Mouse (Mus musculus): ENCODE measurements around the gene Hpgd.

The Hpgd gene

DNA sequence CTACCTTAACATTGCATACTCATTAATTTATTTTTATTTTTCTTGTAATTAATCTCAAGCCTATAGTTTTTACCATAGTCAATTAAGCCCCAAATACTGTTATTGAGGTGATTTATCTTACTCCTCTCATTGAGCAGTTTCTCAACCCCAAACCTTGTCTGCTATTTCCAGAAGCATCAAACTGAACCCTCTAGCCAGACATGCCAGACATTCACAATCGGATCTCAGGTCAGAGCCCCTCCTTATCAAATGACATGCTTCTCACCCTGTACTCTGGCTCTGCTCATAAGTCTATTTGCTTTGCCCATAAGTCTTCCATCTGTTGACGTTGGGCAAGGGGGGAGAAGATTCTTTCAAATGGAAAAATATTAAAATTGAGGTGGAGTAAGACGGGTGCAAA lies 33.3 kb downstream of the Hpgd start:
- no peak for DNase-seq (ENCODE audit: low spot score)

DNA sequence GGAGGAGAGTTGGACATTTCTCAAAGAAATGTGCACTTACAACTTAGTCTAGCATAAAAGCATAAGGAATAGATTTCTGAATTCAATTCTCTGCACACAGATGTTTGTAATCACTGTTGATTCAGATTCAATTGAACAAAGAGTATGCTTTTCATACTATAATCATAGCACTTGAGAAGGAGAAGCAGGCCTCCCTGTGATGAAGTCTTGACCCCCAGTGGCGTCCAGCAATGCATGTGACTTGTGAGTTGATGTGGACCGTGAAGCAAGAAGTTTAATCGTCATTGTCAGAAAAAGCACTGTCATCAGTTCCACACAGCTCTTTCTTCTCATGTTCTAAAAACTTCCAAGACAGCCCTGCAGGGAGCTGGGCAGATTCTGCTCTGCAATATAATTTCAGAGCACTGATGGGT lies 33.8 kb downstream of the Hpgd start:
- no peak for DNase-seq (ENCODE audit: low spot score)

- no peak for DNase-seq (ENCODE audit: low spot score)
Measured at GRCm38 (mm10) chr8:56335390-56336000, 41.1 kb downstream of the Hpgd start.

DNA sequence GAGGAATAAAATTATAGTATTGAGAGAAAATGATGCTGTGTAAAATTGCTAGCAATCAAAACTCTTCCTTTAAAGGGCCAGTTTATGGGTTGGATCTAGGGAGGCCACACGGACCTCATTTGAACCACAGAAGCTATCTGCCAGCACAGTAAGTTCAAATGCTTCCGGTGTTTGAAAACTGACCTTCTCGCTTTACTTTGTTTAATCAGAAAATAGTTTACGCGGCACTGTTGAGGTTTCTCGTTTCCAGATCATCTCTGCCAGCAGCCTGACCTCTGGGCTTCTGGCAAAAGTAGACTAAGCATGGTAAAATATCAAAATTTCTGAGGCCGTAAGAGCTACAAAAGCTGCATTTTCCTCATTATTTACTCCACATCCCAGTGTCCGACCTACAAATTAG lies 42.4 kb downstream of the Hpgd start:
- no peak for DNase-seq (ENCODE audit: low spot score)

- no peak for DNase-seq (ENCODE audit: low spot score)
Measured at GRCm38 (mm10) chr8:56343505-56343904, 49.1 kb downstream of the Hpgd start.

GRCm38 (mm10) chr8:56343940-56344339 lies 49.6 kb downstream of the Hpgd start:
- no peak for DNase-seq (ENCODE audit: low spot score)

DNA sequence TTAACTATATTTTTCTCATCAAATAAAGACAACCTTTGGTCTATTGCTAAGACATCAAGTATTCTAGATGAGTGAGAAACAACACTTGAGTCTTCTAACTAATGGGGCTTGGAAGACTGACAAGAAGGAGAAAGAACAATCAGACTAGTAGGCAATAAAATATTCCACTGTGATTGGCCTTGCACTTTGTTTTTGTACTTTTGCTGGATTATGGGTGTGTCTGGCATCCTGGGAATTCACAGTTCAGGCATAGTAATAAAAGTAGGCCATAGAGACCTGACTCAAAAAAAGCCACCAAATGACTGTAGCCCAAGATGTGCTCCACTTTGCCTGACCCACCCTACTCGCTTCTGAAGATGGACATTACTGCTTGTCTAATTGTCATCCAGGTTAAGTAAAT lies 50.0 kb downstream of the Hpgd start:
- no peak for DNase-seq (ENCODE audit: low spot score)

DNA sequence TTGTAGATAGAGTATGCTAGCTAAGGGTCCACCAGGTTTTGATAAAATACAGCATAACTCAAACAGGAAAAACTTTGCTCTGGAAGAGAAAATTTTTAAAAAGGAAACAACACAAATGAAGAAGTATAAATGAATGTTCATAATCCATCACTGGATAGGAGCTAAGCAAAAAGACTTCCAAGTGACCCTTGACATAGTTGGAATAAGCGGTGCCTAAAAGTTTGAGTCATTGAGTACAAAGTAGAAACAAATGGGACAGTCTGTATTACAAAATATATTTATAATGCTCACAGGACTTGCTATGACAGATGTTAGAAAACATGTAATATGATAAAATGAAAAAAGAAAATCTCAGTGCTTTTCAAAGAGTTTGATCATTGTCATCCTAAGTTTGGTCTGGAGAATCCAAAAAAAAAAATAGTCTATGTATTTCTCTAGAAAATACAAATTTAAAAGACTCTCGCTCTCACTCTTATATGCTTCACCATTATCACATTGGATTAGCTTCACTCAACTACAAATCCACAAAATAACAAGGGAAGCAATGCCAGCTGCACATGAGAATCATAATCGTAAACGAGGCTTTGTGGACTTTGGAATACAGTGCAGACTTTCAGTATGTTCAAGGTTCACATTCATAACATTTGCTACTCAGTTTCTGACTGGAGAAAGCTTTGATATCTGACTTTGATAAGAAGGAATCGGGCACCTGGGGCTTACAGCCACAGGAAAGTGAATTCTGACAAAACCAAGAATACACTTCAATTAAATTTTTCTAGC lies 51.4 kb downstream of the Hpgd start:
- no peak for DNase-seq (ENCODE audit: low spot score)

DNA sequence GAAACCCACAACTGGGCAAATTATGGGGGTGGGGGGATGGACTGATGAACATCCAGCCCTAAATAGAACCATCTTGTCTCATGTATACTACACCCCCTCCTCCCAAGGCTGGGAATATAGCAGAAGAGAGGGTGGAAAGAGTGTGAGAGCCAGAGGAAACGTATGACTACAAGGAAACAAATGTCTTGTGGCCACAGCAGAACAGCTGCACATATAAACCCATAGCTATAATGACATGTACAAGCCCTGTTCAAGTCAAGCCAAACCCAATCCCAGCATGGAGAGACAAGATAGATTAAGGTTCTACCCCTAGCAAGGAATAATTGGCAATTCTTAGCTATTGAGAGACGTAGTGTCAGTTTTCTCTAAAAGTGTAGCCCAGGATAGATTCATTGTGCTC lies 68.8 kb downstream of the Hpgd start:
- no peak for DNase-seq (ENCODE audit: low spot score)
